8 mouse cellular contexts compared by ENCODE assay signal in genomic region chr1:40802759-40803158, GRCm38 (mm10). TPM values are rescaled to one million over a fixed set of nuclear protein-coding genes. Genes with fewer than 3 reads are reported as not detected.
DNase-seq lines count a peak whose midpoint lies in the region.

No protein-coding gene starts in this region.

- intact Hi-C loops in left cerebral cortex, postnatal 25 days (cut with DNase I): loop anchor here (2.0 to 5.0 kb wide), 2 partner anchors 42 to 1975 kb away; no protein-coding TSS in a partner anchor

- peak; percentile 11 for DNase-seq in cerebellum, adult 11 months
- no peak for DNase-seq in cerebellum, adult 11-12 months
- peak; percentile 15 for DNase-seq in ovary, postnatal 36 days (ENCODE audit: low spot score)
- DNase-seq in ovary, postnatal 10 days (ENCODE audit: low spot score): no peak
- peak; percentile 71 to 72 for DNase-seq in cerebellum, postnatal 14 days
- DNase-seq in heart, postnatal 4 days: peak; percentile 58
- DNase-seq in left cerebral cortex, postnatal 25 days (ENCODE audit: low spot score in 2 of 2): peak; percentile 61 to 62
- peak; percentile 30 for DNase-seq in retina, postnatal 7 days (ENCODE audit: low read depth, low spot score)

RNA-seq across cellular contexts. Expression of gene Tmem182, which starts 2.6 kb away (rescaled TPM):
- total RNA-seq in heart, postnatal 4 days (2021): 100 to 1,000 TPM in 1 of 2 experiments, 10 to 100 TPM in 1; 99.0 to 101 TPM
- under 1 TPM in 1 of 2 experiments, not detected in 1; 0.25 TPM for total RNA-seq in left cerebral cortex, postnatal 25 days (2021)

RNA-seq across cellular contexts. Expression of gene Mfsd9, which starts 12.3 kb away (rescaled TPM):
- total RNA-seq in heart, postnatal 4 days (2021): 1 to 10 TPM; 1.4 TPM
- total RNA-seq in left cerebral cortex, postnatal 25 days (2021): 1 to 10 TPM; 3.6 to 4.3 TPM

Comparison
In these comparisons a context has a peak if more than half of its experiments do, and no peak if none do; other contexts are left out.
1. DNase-seq: peak in cerebellum, adult 11 months (single experiment), ovary, postnatal 36 days (single experiment), cerebellum, postnatal 14 days (2 of 2), heart, postnatal 4 days (single experiment), left cerebral cortex, postnatal 25 days (2 of 2) and retina, postnatal 7 days (single experiment); none in cerebellum, adult 11-12 months (single experiment) and ovary, postnatal 10 days (single experiment).
2. RNA of gene Tmem182, which starts 2.6 kb away (total RNA-seq): 99.0 to 101 TPM in heart, postnatal 4 days; 0.25 TPM in left cerebral cortex, postnatal 25 days; every median in the first group is over 10 times any median in the second.